Mouse (Mus musculus) gastrocnemius, adult 18-20 months (tissue): ENCODE results near the gene Myo10. TPM values are rescaled to one million over a fixed set of nuclear protein-coding genes. Genes with fewer than 3 reads are reported as not detected.

ENCODE experiments used
- DNase-seq: peaks from one replicate; pipeline ENCODE4 v3.0.0; 2021; ENCODE audit warnings: low spot score
- total RNA-seq, 2 experiments: library from RNA; stranded (reverse); gene quantifications; 2 replicates each; pipeline ENCODE4 v1.2.3; 2021

Gene Myo10
- total RNA-seq, 2 experiments from 2014 or later, result 49.7 to 59.3 TPM

DNA sequence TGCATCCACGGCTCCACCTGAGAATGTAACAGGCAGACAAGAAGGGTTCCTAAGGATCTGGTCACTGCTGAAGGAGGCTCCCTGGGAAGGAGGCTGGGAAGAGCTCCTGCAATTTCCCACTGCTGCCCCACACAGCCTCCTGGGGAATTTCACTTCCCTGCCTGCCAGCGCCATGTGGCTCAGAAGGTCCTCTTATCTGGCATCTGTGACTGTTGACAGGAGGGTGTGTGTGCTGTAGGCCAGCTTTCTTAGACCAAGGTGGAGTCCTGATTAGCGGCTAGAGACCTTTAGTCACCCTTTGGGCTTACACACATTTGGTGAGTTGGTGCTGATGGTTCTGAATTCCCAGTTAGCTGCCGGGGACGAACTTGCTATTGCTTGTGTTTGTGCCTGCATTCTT lies 28.0 kb downstream of the Myo10 start:
- DNase-seq, result no peak

DNA sequence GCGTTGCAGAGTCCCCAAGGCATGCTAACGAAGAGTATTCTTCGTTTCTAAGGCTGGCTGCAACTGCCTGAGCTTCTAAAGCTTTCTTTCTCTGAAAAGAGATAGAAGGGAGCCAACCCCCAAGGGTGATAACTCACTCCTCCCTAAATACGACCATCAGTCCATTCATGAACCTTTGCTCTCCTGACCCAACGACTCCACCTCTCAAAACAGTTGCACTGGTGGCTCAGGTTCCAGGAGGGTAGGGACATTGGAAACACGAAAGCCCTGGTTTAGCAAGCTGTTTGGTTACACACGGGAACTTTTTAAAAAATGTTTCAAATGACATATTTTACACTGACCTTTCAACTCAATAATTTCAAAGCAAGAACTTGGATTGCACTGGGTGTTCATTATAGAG lies 29.5 kb downstream of the Myo10 start:
- no peak for DNase-seq

DNA sequence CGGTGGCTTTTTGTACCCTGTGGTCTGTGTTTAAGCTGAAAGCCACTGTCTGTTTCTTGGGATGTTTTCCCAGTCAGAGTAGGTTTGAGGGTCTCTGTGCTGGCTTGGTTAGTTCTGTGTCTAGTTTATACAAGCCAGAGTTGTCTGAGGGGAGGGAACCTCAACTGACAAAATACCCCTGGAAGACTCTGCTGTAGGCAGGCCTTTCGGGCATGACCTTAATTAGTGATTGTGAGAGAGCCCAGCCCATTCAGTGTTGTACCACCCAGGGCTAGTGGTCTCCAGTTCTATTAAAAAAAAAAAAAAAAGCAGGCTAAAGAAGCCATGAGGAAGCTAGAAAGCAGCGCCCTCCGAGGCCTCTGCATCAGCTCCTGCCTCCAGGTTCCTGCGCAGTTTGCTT lies 30.0 kb downstream of the Myo10 start:
- no peak for DNase-seq

DNA sequence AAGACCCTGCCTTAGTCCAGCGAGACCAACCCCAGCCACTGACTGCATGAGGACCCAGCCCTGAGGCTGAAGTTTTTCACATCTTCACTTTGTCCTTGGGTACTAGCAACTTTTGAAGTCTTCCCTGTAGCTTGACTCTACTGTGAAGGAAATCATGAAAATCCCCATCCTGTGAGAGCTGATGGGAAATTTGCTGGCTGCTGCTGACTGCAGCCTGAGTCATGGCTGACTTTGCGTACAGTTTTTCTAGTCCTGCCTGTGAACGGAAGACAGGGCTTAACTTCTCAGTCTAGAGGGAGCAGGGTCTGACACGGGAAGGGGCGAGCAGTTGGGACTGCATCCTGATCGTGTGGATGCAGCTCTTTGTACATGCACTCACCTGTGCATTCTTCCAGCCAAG lies 30.6 kb downstream of the Myo10 start:
- DNase-seq, result no peak

DNA sequence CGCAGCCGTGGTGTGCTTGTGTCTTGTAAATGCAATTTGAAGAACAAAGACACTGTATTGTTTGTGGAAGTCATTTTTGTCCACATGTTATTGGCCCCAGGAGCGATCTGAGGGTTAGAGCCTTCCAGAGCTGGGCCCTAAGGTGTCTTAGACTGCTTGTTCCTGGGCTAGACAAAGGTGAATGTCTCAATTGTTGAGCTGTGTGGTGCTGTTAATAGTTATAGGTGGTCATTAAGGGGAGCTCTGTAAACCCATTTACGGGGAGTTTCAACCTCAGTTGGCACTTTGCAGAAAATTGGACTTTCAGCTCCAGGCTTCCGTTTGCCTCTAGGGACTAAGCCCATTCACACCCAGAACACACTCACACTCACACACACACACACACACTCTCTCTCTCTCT lies 31.4 kb downstream of the Myo10 start:
- DNase-seq, result no peak

DNA sequence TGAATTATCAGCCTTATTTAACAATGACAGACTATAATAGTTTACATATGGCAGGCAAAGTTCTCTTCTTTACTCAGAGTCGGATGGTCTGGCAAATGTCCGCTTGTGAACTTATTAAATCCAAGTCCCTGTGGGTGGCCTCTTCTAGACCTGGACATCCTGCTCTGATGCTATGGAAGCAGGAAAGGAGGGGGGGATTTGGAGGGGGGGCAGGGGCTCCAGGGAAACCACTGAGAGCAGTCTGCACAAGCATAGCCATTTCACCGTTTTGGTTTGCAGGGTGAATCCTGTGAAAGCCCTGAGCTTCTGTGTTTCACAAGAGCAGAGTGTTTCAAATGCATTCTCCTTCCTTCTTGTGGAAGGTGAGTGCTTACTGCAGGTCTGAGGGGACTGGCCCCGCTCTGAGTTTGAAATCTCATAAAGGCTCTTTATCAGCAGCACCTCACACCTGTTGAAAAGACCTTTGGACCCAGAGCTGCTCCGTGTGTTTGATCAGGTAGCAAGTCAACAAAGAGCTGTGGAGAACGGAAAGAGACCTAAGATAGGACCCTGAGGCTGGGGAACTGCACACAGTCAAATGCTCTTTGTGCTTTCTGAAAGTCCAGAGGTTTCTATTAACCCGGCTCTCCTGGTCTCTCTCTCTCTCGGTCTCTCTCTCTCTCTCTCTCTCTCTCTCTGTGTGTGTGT lies 40.7 kb downstream of the Myo10 start:
- no peak for DNase-seq

DNA sequence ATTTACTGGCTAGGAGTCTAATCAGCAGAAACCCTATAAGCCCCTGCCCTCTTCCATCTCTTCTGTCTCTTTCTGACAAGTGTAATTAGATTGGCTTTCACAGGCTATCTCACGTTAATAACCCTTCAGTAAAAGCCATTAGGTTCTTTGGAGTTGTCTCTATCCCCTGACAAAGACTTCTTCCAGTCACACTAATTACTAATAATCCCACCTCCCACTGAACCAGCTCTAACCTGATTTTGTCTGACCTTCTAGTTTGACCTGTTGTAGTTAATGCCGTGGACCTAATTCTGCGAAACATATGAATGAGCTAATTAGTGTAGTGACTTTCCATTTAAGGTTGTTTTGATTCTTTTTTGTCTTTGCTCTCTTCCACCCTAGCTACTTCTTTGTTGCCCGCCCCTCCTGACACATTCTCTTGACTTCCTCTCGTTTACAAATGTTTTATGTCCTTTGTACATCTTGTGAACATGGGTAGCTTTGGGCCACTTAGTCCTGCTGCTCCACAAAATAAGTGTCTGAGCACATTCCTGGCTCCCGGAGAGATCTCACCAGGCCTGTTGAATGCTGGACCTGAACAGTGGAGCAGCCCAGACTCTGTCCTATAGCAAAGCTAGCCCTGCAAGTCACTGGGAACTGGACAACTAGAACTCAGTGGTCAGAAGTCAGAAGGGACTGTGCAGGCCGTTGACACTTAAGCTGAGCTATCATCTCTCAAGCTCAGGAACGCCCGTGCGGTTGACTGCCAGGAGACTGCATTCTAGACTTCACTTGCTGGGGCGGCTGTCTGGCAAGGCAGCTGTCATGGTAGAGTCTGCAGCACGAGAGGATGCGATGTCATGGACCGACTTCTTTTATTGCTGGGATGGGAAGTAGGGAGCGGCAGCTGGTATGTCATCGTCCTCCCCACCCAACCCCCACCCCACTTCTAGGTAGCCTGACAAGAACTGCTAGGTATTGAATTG lies 47.2 kb downstream of the Myo10 start:
- peak; percentile 66 for DNase-seq

DNA sequence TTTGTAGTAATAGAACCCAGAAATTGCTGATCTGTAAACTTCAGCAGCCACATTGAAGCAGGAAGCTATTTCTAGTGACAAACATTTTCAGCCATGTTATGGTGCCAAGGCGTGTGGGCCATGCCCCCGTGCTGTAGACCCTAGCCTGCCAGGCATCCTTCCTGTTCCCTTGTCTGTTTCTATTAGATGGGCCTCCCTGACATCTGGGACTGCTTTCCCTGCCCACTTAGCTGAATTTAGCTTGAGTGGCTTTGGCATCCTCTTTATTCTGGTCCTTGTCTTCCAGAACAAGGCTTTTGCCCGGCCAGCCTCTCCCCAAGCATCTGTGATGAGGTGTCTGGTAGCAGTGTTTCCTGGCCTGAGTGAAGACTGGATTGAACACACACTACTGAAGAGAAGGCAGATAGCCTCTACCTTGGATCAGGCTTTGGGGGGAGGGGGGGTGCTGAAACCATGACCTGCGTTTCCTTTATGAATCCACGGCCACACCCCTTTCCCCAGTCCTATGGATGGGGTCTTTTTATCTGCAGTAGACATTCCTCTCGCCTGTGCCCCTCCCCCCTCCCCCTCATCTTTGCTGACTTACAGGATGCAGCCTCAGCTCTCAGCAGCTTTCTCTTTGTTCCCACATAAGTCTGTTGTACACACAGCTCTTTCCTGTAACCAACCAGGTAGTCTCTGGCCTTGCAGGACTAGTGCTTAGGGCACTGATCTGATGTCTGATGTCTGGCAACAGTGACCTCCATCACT lies 51.1 kb downstream of the Myo10 start:
- DNase-seq, result no peak

DNA sequence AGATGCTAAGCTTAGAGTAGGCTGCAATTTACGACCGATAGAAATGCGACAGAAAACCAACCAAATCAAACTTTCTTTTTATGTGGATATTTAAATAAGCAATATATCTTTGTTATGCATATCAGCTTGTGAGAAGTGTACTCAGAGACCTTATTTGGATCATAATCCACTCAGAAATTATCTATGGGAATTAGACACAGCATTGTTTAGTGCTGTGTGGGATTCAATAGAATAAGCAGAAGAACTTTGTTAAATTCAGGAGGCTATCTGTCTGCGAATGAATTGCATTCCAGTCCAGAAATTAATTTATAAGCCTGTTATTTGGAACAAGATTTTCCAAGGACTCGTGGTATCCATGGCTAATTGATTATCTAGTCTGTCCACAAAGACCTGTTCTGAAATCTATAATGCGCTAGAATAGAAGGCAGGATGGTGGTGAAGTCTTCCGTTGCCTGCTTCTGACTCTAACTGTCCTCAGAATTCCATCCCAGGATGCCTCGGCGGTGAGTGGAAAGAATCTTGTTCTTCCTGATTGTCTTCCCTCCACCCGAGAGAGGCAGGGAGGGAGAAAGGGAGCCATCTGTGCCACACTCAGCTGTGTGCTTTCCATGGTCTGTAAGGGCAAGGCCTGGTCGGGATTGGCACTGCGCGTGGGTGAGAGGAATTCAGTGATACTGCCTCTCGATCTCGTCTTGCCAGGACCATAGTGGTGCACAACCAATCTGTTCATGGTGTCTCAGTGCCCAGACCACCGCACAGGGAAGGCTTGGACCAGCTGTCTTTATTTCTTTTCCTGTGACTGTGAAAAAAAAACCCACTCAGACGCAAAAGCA lies 52.0 kb downstream of the Myo10 start:
- no peak for DNase-seq

DNA sequence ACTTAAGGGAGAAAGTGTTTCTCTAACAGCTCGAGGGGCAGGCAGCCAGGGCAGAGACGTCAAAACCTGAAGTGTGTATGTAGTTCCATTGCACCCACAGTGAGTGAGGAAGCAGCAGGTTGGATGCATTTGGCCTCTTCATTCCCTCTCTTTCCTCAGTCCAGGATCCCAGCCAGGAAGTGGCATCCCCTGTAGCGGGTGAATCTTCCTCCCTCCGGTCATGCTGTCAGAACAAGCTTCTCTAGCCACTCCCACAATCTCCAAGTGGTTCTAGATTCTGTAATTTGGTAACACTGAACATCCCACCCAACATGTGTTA lies 52.6 kb downstream of the Myo10 start:
- DNase-seq, result no peak

DNA sequence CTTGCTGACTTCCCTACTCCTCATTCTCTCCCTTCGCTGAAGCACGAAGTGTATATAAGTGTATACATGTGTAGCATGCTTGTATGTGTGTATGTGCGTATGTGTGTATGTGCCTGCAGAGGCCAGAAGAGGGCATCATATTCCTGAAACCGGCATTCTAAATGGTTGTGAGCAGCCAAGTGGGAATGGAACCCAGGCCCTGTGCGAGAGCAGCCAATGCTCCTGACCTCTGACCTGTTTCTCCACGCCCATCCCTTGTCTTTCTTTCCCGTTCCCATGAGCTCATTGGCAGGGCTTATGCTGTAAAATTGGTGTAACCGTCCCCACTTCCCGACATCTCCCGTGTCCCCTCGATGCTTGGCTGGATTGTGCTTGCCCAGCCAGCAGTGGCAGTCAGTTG lies 53.0 kb downstream of the Myo10 start:
- DNase-seq, result no peak

DNA sequence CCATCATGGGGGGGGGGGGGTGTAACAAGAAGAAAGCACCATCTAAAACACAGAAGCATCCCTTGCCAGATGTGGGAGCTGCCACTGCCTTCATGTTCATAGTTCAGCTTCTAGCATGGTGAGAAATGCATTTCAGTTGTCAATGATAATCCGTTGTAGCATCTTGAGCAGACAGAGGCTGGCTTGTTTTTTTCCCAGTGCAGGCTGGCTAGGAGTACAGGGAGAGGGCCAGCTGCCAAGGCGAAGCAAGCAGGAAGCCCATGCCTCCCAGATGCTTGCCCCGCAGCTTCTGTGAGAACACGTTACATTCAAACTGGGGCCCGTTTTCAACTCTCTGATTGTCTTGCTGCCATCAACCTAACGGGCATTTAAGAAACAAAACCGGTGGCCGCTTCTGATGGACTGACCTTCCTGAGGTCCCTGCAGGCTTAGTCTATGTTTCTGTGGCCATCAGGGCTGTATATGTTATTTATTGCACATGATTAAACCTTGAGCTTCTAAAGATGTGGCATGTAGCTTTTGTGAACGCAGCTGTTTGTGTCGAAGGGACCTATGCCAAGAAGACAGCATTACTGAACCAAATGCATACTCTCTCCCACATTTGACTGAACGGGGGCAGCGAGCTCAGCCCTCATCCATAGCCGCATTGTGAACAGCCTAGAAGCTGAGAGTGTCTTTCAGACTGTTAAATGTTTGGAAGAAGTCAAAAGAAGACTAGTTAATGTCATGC lies 53.9 kb downstream of the Myo10 start:
- DNase-seq, result no peak

DNA sequence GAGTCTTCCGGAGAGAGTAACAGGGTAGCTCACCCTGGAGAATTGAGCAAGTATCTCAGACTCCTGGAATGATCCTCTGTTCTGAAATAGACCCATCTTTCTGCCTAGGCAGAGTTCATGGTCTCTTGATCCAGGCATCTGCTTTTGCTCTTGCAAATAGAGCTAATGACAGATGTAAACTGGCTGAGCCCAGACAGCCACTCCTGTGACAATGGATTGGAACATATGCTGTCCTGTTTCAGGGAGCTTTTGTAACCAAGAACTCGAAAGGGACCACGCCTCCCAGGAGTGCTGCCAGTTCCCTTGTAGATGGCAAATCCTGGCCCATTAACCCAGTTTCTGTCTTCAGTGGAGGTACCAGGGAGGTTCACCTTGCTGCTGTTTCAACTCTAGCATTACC lies 56.8 kb downstream of the Myo10 start:
- peak; percentile 19 for DNase-seq

DNA sequence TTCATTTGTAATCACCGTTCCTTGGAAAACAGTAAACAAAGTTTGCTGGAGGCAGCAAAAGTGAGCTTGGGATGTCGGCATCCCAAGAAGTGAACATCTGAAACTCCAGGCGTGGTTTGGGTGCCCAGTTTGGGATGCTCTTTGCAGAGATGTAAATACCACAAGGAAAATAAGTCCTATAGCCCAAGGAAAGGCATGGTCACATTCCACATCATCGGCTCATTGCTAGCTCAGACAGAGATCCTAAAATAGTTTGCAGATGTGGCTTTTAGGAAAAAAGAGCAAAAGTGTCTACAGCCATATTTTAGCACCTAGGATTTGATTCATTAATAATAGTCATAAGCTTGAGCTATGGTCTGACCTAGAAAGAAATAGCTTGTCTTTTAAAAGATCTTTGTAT lies 57.3 kb downstream of the Myo10 start:
- DNase-seq, result no peak

DNA sequence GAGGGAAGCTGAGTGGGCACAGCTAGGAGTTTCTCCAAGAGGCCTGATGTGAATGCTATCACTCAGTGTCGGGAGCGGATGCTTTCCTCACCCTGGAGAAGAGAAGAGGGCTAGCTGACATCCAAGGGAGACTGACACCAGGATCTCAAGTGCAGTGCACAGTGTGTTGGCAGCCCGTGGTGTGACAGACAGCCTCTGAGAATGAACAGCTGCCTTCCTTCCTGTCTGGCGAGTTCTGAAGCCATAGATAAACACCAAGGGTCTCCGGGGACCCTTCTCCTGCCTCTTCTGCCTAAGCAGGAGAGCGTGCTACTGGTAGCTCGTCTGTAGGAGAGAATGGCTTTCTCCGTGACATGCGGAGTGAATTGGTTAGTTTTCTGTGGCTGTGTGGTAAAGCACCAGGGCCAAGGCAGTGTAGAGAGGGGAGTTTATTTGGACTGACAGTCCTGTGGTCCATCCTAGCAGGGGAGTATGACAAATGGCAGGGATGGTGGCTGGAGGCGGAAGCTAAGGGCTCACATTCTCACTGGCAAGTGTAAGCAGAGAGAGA lies 58.0 kb downstream of the Myo10 start:
- no peak for DNase-seq

DNA sequence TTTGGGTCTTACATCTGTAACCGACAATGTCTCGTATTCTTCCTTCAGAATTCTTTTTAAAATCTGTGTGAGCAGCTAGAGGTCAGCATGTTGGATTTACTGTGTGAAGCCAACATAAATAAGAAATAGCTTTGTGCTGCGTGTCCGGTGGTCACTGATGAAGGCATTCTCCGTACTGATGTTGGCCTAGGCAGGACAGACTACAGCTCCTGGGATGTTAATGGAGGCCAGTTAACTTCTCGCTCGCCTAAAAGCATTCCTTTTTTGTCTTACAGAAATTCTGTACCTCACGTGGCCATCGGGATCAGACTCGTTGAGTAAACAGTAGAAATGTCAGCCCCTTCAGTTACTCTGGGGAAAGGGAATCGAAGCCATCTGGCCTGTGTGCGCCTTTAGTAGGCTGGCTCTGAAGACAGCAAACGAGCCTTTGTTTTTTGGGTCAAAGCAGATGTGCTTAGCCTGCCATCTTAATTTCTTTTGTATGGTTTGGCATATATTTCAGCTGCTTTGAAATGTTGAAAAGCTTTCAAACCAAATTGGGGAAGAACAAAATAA lies 60.7 kb downstream of the Myo10 start:
- DNase-seq, result no peak

DNA sequence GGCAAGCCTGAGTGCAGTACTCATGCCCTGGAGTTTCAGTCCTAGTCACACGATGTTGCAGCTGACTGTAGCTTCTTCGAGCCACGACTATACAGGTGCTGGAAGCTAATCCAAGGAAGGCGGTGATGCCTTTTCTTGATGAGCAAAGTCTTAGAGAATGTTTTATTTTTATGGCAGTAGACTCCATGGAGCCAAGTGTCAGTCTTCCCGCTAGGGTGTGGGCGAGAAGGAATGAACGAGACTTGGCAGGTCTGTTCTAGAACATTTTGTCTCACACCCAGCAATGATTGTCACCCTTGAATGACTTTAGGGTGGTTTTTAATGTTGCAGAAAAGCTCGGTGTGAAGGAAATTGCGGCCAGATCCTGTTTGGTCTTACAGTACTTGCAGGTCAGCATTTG lies 62.9 kb downstream of the Myo10 start:
- DNase-seq, result no peak

DNA sequence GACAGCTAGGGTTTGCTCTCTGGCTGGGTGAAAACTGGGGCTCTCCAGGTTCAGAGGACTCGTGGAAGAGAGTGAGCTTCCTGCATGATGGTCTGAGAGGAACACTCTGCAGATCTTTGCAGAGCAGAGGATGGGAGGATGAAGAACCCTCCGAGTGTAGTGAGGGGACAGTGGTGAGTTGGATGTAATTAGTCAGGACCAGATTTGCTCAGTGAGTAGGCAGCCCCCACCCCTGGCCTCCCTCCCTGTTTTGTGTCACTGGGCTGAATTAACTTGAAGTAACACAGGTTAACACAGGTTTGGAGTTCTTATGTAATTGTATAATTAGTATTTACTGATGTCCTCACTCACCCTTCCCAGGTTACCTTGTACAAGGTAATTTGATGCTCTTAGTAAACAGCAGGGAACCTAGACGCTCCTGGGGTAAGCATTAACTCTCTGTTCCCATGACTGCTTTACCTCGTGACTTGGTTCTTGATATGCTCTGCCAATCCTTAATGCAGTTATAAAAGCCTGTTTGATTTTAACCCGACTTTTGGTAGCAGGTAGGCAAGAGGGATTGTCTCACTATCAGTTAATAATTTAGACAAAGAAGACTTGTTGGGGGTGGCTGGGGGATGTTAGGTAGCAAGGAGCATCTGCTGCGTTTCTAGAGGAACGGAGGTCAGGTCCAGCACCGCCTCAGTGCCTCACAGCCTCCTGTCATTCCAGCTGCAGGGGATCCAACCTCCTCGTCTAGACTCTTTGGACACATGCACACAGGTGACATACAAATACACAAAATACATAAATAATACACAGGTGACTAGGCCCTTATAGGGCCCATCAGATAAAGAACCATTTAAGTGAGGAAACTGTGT lies 66.3 kb downstream of the Myo10 start:
- DNase-seq, result no peak

DNA sequence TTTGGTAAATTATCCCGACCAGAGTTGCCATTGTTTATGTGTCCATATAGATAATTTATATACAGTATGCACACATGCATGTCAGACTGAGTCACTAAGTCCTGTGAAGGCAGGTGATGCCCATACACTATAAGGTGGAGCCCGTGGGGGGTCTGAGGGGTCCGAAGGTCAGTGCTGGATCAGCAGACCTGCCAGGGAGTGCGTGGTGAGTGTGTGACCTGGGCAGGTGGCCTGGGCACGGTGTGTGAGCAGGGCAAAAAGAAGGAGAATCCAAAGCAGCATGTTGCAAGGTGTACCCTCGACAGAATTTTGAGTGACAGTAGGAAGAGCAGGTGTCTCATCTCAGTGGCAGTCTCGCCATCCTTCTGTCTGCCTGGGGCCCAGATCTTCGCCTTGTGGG lies 67.2 kb downstream of the Myo10 start:
- DNase-seq, result no peak
